11 mouse cellular contexts compared by ENCODE assay signal in the genomic region with DNA sequence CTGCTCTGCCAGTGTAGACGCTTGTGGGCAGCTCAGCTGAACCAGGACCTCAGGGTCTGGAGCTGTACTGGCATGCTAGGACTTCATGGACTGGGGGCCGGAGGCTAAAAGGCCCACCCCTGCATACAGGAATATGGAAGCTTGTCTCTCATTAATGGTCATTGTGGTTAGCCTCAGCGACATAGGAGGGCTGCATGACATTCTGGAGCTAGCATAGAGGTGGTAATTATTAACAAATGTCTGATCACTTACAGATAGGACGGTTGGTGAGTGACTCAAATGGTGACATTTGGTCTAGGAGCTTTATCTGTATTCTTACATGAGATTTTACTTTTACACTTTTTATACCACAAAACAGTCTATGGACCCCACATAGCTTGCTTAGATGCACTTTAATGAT. TPM values are rescaled to one million over a fixed set of nuclear protein-coding genes. Genes with fewer than 3 reads are reported as not detected.
A peak's percentile ranks its signal among the peaks of the same experiment; 100 is the strongest.
DNase-seq lines count a peak whose midpoint lies in the region; ATAC-seq and TF ChIP-seq lines count a peak whose summit lies in the region.
"Had no signal": no experiment of that assay in that cellular context is flagged by ENCODE, and none has a peak within 500 bp of the region (broad histone marks: within the 10 kb centered on the region; RNA-seq: fewer than 3 reads in every experiment).

No protein-coding gene starts in this region.

- no peaks in the 10 kb centered on the region for H3K27me3 ChIP-seq in kidney, postnatal 0 days (ENCODE audit: insufficient read depth, low read length)
- no peaks in the 10 kb centered on the region for H3K27me3 ChIP-seq in forebrain, embryonic 11.5 days (ENCODE audit: control insufficient read depth, insufficient read depth, low read length)
- H3K27me3 ChIP-seq in hindbrain, embryonic 16.5 days (replicated peaks; ENCODE audit: control insufficient read depth, insufficient read depth, low read length) = no peaks in the 10 kb centered on the region
- no peaks in the 10 kb centered on the region for H3K27me3 ChIP-seq in midbrain, postnatal 0 days (ENCODE audit: insufficient read depth, low read length)

- H3K27ac ChIP-seq in kidney, postnatal 0 days = peak overlapping the region; percentile 38; the same call in 1 of the 2 replicates
- peak overlapping the region; percentile 80 for H3K27ac ChIP-seq in forebrain, embryonic 11.5 days (ENCODE audit: low read depth, low read length)
- H3K27ac ChIP-seq in hindbrain, embryonic 16.5 days (ENCODE audit: low read depth, low read length) = peak overlapping the region; percentile 51
- peak overlapping the region; percentile 39; the same call in 1 of the 2 replicates for H3K27ac ChIP-seq in midbrain, postnatal 0 days (ENCODE audit: low read depth, low read length)

- no peak overlapping the region for H3K9ac ChIP-seq in kidney, postnatal 0 days (ENCODE audit: low read depth, low read length)
- H3K9ac ChIP-seq in forebrain, embryonic 11.5 days (ENCODE audit: low read length) = peak overlapping the region; percentile 9; the same call in 1 of the 2 replicates
- H3K9ac ChIP-seq in hindbrain, embryonic 16.5 days (ENCODE audit: low read depth, low read length) = no peak overlapping the region
- no peak overlapping the region for H3K9ac ChIP-seq in midbrain, postnatal 0 days (replicated peaks; ENCODE audit: low read length, poor library complexity, severe bottlenecking)
- H3K9ac ChIP-seq: liver, postnatal 0 days had no signal

- H3K36me3 ChIP-seq in kidney, postnatal 0 days (ENCODE audit: insufficient read depth, low read length) = peaks cover 55% of the 10 kb centered on the region
- H3K36me3 ChIP-seq in forebrain, embryonic 11.5 days (ENCODE audit: control insufficient read depth, insufficient read depth, low read length) = peaks cover 16% of the 10 kb centered on the region
- peaks cover 9% of the 10 kb centered on the region for H3K36me3 ChIP-seq in hindbrain, embryonic 16.5 days (ENCODE audit: control insufficient read depth, insufficient read depth, low read length)
- no peaks in the 10 kb centered on the region for H3K36me3 ChIP-seq in midbrain, postnatal 0 days (ENCODE audit: insufficient read depth, low read length)

- no peaks in the 10 kb centered on the region; the same call in 1 of the 2 replicates for H3K9me3 ChIP-seq in kidney, postnatal 0 days (replicated peaks; ENCODE audit: low read length)
- peaks cover 7% of the 10 kb centered on the region; the same call in 1 of the 2 replicates for H3K9me3 ChIP-seq in forebrain, embryonic 11.5 days (ENCODE audit: control insufficient read depth, low read length)
- no peaks in the 10 kb centered on the region for H3K9me3 ChIP-seq in hindbrain, embryonic 16.5 days (ENCODE audit: control insufficient read depth, low read length)
- H3K9me3 ChIP-seq in midbrain, postnatal 0 days (ENCODE audit: low read length) = no peaks in the 10 kb centered on the region

- no peak for TF ChIP-seq CTCF in kidney, postnatal 0 days (IDR thresholded peaks at IDR 0.05; ENCODE audit: low read depth)
- TF ChIP-seq CTCF in midbrain, postnatal 0 days (IDR thresholded peaks at IDR 0.05) = no peak

- WGBS in kidney, postnatal 0 days = 66% methylated on average over 4 of the region's 4 CpGs
- WGBS in forebrain, embryonic 11.5 days = 76% methylated on average over 4 of the region's 4 CpGs
- WGBS in hindbrain, embryonic 16.5 days = 63% methylated on average over 4 of the region's 4 CpGs
- WGBS in midbrain, postnatal 0 days = 76% methylated on average over 4 of the region's 4 CpGs

- H3K4me3 ChIP-seq in kidney, postnatal 0 days (replicated peaks; ENCODE audit: low read depth, low read length) = no peak overlapping the region
- no peak overlapping the region for H3K4me3 ChIP-seq in forebrain, embryonic 11.5 days (ENCODE audit: low read depth, low read length)
- H3K4me3 ChIP-seq in hindbrain, embryonic 16.5 days (ENCODE audit: low read length) = no peak overlapping the region
- no peak overlapping the region for H3K4me3 ChIP-seq in midbrain, postnatal 0 days (ENCODE audit: low read depth, low read length)

- DNase-seq in kidney, postnatal 0 days (ENCODE audit: low spot score) = no peak
- no peak for DNase-seq in kidney, postnatal 14 days
- no peak for DNase-seq in forebrain, embryonic 11.5 days (ENCODE audit: low spot score)
- DNase-seq in midbrain, postnatal 0 days (ENCODE audit: low spot score) = no peak
- no peak for DNase-seq in lung, postnatal 4 days
- no peak for DNase-seq in adrenal gland, adult (ENCODE audit: inconsistent age in 2 of 2, low spot score in 1 of 2)
- no peak for DNase-seq in adrenal gland, adult 2 months
- DNase-seq: kidney, postnatal 10 days; liver, postnatal 0 days had no signal

- ATAC-seq in kidney, postnatal 0 days (replicated peaks; ENCODE audit: low FRiP score, low read depth) = peak; percentile 15; the same call in 1 of the 2 replicates
- ATAC-seq in forebrain, embryonic 11.5 days (replicated peaks; ENCODE audit: low FRiP score) = no peak
- no peak for ATAC-seq in hindbrain, embryonic 16.5 days
- ATAC-seq in midbrain, postnatal 0 days (ENCODE audit: low FRiP score) = no peak
- ATAC-seq: liver, postnatal 0 days had no signal

- 0 out of 2 replicates have a peak, but pooled peaks cover 3% of the 10 kb centered on the region for H3K4me1 ChIP-seq in kidney, postnatal 0 days (replicated peaks; ENCODE audit: insufficient read depth, low read length)
- peaks cover 19% of the 10 kb centered on the region for H3K4me1 ChIP-seq in forebrain, embryonic 11.5 days (replicated peaks; ENCODE audit: control insufficient read depth, insufficient read depth, low read length)
- peaks cover 21% of the 10 kb centered on the region for H3K4me1 ChIP-seq in hindbrain, embryonic 16.5 days (ENCODE audit: control insufficient read depth, insufficient read depth, low read depth, low read length)
- H3K4me1 ChIP-seq in midbrain, postnatal 0 days (ENCODE audit: insufficient read depth, low read length) = peaks cover 11% of the 10 kb centered on the region

- H3K4me2 ChIP-seq in kidney, postnatal 0 days (ENCODE audit: low read length) = no peak overlapping the region
- no peak overlapping the region for H3K4me2 ChIP-seq in forebrain, embryonic 11.5 days (ENCODE audit: low read depth, low read length, severe bottlenecking)
- H3K4me2 ChIP-seq in hindbrain, embryonic 16.5 days (ENCODE audit: low read length) = no peak overlapping the region
- no peak overlapping the region for H3K4me2 ChIP-seq in midbrain, postnatal 0 days (ENCODE audit: low read depth, low read length, poor library complexity, severe bottlenecking)

RNA-seq across cellular contexts. Expression of a gene that starts 54.3 kb away (rescaled TPM):
- not detected in 2 replicates for polyA plus RNA-seq in kidney, postnatal 0 days (2015; fragmentation: Nextera tagmentation; extraction: Ambion mirVana)
- polyA plus RNA-seq in forebrain, embryonic 11.5 days (2014; fragmentation: Nextera tagmentation; extraction: Ambion mirVana) = not detected in 2 replicates
- not detected in 2 replicates for polyA plus RNA-seq in hindbrain, embryonic 16.5 days (2015; fragmentation: Nextera tagmentation; extraction: Ambion mirVana)
- not detected in 2 replicates for total RNA-seq in midbrain, postnatal 0 days (2014; rRNA removed)
- not detected in 2 replicates for polyA plus RNA-seq in midbrain, postnatal 0 days (2015; fragmentation: Nextera tagmentation; extraction: Ambion mirVana)
- total RNA-seq in adrenal gland, adult 2 months (2021) = not detected
- not detected in 2 replicates for polyA plus RNA-seq in adrenal gland, adult 2 months (2012; rRNA removed)
- polyA plus RNA-seq: embryonic facial prominence, embryonic 11.5 days; liver, postnatal 0 days had no signal
